Mouse (Mus musculus) liver, embryonic 14.5 days (tissue): ENCODE results near the gene Elk1.

Source experiments
- CTCF ChIP-seq: IDR thresholded peaks from 2 replicates; pipeline ENCODE4 v1.5.1; 2016; ENCODE audit warnings: antibody characterized with exemption, low read depth, control low read depth
- EP300 ChIP-seq: IDR thresholded peaks from 2 replicates; pipeline ENCODE4 v1.6.1; 2016; ENCODE audit warnings: antibody characterized with exemption, low read depth

DNA sequence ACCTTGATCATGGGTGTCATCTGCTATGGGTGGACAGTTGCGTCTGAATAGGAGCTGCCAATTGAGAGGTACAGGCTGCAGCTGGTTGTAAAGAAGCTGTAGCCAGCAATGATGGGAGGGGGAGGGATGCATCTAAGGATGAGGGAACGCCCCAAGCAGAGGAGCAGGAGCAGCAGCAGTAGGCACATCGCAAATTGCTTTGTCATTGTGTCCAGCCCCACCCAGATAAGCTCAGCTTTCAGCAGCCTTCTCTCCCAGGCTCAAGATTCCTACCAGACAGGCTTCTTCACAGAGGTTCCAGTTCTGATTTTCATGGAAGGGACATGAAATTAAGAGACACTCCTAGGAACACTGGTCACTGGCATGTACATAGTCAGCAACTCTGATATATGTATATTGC is 40.3 kb downstream of the Elk1 start:
- no peak for TF ChIP-seq CTCF
- TF ChIP-seq EP300 = no peak
